Mouse (Mus musculus) right cerebral cortex, postnatal 36 days (tissue): ENCODE measurements around the gene Ang4.
A peak's percentile ranks its signal among the peaks of the same experiment; 100 is the strongest.
"Not testable (repeated sequence)": the region's sequence is repeated elsewhere in the genome, so short reads cannot be mapped to it uniquely, and the experiment has no call there.

Experiments used
- DNase-seq, 2 experiments: peaks; one replicate each; pipeline ENCODE4 v3.0.0; 2022; ENCODE audit warnings: low spot score in 2 of 2, mixed read lengths in 1 of 2

Gene Ang4

DNA sequence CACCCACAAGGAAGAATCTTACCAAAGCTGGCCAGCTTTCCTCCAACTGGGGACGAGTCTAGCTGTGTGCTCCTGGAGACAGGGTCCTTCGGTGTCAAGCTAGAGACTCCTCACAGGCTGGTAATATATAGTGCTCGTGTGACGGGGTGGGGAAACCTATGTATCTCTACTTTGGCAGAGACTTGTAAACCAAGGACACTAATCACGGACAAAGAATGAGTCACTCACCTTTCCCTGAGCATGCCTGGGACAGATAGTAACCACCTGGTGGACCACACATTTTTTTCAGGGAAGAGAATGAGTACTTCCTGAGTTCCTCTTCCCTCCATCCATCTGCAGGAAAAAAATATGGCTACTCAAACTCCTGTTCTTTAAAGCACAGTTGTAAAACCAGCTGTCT lies at the start of gene Ang4:
TSS of gene Ang4 (minus strand) at position 101 of the 400 bp plus-strand sequence.
- no peak for DNase-seq

DNA sequence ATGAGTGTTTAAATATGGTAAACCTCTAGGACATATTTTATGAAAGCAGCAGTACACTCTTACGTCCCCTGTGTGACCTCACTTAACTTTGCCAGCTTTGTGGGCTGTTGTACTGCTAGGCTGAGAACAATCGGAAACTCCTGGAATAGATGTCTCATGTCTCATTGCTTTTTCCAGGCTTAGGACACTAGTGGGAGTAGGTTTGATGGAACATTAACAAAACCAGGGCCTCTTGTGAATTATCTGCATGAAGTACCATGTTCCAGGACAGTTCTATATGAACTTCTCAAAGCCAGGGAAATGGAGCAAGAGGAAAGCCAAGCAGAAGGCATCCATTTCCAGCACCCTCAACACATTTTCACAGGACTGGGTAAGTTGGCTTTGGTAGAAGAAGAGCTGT lies 26.4 kb upstream of the Ang4 start, which contains the start of gene AY358078:
TSS of gene AY358078 (plus strand) at position 301 of the 400 bp plus-strand sequence.
- DNase-seq = no peak

DNA sequence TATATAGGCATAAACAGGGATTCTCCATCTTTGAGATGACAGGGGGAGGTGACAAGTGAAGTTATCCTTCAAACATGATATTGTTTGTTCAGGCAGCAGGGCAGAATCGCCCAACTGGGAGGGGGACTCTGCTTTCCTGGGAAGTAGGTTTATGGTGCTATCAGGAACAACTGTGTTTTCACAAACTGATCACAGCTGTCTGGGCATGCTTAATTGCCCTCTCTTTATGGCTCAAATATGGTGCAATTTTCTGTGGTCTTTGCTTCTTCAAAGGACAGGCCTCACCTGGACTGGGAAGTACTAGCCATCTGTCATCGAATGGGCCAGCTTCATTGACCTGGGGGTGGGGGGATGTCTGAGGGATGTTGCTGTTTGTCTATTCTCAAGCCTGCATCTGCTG lies 20.7 kb upstream of the Ang4 start:
- DNase-seq = no peak

DNA sequence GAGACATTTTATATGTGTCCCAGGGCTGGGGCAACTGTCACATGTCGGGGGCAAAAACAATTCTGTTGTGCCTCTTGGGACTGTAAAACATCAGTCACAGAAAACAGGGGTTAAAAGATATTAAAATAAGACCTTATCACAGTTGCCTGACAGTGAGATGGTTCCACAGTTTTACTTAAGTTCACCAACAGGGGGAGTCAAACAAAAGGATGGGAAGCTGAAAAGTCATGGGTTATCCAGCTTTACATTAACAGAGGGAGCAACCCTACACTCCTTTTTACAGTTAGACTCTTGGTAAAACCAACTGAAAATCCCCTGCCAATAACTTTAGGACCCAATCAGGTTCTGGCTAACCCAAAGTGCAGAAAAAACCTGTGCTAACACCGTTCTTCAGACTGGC lies 15.8 kb upstream of the Ang4 start:
- no peak for DNase-seq

DNA sequence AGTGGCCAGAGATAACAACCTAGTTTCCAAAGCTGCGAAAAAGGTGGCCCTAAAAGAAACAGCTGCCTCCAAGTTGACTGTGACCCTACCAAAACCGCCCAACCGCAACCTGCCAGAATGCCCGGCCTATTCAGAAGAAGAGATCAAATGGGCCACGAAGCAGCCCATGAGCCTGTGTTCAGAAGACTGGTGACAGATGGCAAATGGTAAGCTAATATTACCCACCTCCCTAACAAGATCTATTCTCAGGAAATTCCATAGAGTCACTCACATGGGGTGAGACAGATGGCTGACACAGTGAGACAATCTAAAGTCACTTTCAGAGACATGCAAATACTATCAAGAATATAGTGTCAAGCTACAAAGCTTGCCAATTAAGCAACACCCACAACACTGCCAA lies 13.7 kb upstream of the Ang4 start:
- no peak for DNase-seq

DNA sequence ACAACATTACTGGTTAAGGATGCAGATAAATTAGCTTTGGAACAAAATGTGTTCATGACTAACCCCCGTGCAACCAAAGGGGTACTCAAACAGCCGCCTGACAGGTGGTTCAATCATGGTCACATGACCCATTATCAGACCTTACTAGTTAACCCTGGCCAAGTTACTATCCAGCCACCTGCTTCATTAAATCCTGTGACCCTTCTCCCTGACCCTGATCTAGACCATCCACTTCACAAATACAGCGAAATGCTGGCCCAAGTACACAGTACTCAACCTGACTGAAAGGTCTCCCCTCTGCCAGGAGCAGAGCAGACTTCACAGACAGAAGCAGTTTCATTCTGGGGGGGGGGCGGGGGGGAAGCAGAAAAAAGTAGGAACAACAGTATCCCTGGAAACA lies 12.9 kb upstream of the Ang4 start:
- DNase-seq = no peak

DNA sequence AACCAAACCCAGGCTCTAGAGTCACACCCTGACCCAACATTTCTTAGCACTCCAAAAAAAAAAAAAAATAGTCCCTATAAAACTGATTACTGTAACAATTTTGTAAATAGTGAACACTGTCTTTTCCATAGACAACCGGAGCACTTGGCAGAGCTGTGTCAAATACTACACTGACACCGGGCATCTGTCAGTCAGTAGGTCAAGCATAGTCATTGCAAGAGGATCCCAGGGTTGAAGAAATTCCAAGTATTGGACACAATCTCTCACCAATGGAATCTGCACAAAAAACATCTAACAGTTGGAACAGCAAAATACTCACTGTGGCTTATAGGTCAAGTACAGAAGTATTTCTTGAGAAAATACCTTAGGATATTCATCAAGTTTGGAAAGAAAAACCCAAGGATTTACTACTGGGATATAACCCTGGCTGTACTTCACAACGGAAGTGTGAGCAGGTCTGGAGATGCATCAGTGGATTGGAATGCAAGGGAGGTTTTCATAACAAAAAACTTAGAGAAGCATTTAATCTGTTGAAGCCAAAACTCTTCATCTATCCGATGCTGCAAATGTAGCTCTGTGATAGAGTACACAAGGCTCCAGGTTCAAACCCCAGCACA lies 5.6 kb upstream of the Ang4 start:
- no peak for DNase-seq

DNA sequence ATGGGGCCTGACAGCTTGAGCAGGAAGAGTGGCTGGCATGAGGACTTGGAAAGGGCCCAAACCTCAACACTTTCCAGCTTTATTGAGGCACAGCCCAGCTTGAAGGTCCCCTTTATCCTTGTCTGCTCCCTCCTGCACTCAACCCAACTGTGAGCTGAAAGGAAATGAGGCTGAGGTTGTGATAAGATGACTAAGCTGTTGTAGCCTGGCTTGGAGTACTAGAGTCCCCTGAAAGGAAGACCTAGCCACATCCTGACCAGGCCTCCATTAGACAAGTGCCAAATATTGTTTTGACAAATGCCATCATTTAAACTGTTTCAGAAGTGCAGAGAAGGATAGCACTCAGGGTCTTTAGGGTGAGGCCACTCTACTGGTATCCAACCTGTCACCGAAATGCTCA lies 4.4 kb upstream of the Ang4 start:
- DNase-seq = no peak

DNA sequence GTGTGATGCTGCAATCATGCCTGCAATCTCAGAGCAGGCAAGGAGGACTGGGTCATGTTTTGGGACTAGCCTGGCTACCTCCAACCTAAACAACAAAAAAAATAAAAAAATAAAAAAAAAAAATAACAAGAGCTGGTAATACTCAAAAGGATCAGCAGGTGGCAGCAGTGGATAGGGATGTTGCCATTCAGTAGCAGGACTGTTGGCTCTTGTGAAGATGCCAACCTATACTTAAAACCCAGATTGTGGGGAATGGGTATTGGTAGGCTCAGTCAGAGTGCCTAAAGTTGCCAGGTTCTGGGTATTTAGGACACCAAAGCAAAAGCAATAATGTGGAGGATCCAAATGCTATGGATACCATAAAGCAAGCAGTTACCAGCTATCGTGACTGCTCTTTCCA lies 2.0 kb downstream of the Ang4 start:
- not testable (repeated sequence) for DNase-seq

DNA sequence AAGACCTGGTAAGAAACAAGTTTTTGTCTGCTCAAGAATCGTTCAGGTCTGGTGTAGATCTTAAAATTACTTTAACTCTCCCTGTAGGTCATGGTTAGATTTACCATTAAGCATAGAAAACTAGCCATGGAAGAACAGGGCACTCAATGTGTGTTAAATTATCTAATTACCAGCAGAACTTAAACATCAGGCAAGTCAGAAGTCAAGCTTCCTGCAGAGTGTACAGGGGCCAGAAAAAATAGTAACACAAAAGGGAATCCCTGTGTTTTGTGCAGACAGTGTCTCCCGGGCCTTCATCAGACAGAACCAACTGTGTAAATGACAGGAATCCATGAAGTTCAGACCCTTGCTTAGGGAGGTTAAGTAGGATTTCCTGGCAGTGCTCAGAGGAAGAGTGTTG lies 17.4 kb downstream of the Ang4 start:
- DNase-seq = no peak

DNA sequence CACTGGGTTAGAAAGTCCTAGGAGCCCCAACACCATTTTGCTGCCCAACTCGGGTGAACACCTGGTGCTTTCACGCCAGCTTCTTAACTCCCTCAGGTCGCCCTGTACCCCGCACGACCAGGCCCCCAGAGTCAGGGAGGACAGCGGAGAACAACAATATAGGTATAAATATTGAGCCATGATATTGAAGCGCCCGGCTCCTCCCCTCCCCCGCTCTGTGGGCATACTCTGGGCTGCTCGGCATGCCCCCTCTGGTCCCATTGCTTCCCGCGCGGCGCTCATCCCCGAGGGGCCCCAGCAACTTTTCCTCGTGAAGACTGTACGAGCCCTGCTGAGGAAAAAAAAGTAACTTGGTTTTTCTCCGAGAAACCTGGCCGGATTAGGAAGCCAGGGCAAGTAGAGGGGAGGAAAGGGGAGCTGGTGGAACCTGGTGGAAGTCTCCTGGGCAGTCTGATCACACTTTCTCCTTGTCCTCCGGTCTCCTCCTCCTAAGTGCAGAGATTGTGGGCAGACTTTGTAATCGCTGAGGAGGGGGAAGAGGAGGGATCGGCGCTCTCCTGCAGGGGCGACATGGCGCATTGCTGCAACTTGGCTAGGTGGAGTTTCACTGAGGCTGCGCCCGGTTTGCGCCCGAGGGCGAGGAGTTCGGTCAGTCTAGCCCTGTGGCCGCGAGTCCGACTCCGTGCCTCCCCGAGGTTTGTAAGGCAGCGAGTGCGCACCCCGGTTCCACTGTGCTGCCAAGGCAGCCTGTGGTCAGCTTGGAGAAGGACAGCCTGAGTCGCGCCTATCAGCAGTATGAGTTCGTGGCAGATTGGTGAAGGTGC lies 32.8 kb downstream of the Ang4 start:
- no peak for DNase-seq

DNA sequence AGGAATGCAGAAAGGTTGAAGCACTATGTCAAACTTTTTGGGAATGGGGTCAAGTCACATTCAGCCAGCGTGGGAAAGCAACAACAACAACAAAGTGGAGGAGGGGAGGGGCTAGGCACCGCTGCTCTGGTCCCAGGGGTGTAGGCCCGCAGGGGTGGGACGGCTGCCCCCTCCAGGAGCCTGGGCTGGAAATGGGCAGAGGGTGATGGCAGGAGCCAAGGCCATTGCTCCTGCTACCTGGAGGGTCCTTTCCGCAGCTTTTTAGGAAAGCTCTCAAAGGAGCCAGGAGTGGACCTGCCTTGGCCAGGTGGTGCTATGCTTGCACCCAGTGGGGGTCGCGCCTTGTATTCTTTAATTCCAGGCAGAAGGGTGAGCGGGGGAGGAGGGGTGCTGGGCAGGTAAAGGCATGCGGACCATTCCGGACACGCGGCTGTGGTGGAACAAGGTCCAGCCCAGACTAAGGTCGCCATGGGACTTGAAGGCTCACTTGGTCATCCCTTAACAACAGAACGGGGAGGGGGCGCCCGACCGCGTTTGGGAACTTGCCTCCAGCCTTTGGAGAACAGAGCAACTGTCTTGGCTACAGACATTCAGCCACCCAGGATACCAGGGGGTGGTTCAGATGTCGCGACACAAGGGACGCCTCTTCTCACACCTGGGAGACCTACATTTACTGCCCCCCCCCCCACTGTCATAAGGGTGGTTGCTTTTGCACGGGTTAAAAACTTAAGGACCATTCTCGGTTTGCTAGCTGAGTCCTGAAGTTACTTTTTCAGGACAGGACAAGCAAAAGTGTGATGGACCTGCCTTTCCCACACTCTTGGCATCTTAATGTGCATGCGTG lies 34.0 kb downstream of the Ang4 start:
- no peak for DNase-seq

DNA sequence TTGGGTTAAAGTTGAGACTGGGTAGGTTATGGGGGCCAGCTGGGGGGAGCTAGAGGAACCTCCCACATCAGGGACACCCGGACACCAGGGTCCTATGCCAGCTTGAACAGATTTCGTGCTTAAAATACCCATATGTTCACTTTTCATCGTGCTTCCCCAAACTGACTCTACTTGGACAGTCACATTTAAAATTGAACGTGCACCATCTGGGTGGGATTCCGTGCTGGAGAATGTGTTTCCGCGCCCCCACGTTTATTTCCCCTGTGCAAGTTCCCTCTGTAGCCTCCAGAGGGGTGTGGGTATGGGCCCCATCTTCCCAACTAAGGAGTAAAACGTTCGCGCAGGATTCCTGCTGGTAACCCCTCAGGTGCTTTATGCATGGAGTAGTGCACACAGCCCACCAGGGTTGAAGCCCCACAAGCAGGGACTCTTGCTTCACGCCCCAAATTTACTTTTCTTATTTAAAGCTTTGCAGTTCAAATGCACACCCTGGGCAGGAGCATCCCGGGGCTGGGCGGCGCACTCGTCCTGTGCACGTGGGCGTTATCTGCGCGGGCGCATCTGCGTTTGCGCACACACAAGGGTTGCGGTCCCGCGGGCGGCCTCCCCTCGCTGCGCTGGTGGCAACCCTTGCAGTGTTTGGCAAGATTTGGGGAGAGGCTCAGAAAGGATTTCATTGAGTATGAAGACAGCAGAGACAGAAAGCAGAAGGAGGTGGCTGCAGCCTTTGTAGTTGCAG lies 34.8 kb downstream of the Ang4 start:
- peak; percentile 5 to 10 for DNase-seq

DNA sequence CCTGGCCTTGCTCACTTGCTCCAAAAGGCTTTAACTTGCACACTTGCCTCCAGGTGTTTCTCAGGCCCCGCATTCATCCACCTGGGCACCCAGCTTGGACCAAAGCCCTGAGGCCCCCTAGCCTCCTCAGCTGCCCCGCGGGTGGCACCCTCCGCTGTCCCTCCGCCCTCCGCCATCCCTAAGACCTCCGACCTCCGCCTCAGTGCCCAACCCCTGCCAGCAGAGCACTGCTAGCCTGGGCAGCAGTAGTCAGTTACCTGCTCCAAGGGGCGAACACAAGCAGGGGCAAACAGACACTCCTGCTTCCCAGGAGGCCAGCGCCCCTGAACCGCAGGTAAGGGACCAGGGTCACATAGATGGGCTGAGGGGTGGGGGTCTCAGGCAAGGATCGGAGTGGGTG lies 35.4 kb downstream of the Ang4 start:
- DNase-seq = no peak

DNA sequence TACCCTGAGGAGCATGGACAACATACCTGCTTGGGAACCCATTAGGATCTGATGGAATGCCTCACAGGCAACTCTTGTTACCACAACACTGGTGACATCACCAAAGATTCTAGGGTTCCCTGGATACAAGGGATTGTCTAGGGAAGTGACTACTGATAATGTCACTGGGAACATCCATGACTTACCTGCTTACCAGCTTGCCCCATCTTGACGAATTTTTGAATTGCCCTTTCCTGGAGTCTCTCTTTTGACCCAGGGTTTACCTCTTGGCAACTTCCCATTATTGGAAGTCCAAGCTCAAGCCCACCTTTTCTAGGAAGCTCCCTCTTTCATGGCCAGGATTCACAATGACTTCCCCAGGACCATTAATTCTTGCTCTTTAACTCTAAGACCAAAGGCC lies 56.3 kb downstream of the Ang4 start, which contains the start of gene Gm5800:
TSS of gene Gm5800 (minus strand) at position 101 of the 400 bp plus-strand sequence.
- no peak for DNase-seq
